Mouse (Mus musculus) bone marrow macrophage, adult 2 months (primary cell): ENCODE measurements around the gene Gse1.

Experiments
- CTCF ChIP-seq: IDR thresholded peaks from 2 replicates; pipeline ENCODE4 v1.5.1; 2012; ENCODE audit warnings: low read depth, mild to moderate bottlenecking, low read length, moderate library complexity
- POLR2A ChIP-seq: IDR thresholded peaks from 2 replicates; pipeline ENCODE4 v1.6.1; 2012; ENCODE audit warnings: mild to moderate bottlenecking, low read depth, low read length, borderline replicate concordance

DNA sequence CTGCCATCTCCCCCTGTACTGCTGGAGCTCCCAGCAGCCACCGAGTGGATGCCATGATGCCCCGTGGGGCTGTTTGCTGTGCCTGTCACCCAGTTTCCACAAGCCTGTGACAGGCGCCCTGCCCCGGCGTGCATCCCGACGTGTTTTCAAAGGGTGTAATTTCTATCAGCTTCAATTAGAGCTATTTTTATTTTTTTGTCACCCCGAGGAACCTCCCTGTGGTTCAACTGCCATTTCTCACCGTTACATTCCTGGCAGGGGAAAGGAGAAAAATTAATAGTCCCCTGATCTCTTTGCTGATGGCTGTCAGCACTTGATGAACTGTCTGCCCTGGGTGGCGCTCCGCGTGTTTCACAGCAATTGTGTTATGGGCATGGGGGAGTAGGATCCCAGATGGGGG lies 115.3 kb downstream of the Gse1 start:
- TF ChIP-seq POLR2A, result no peak
- no peak for TF ChIP-seq CTCF
